Mouse (Mus musculus) heart, postnatal 0 days (tissue): ENCODE measurements around the gene Itgb2. TPM values are rescaled to one million over a fixed set of nuclear protein-coding genes. Genes with fewer than 3 reads are reported as not detected.
A peak's percentile ranks its signal among the peaks of the same experiment; 100 is the strongest.

Experiments
- ATAC-seq: fragments of 200-750 bp; cut with Nextera tagmentation; 2 replicates; pipeline ENCODE4 v1.8.0; 2017; ENCODE audit warnings: low read depth, moderate number of reproducible peaks, moderate library complexity; ENCODE audit not compliant: insufficient read depth
- DNase-seq: peaks from one replicate; pipeline ENCODE4 v3.0.0-alpha.2; 2016; ENCODE audit warnings: low spot score
- H3K27ac ChIP-seq: fragments of 300-500 bp; sonication (generic); 2 replicates; pipeline ENCODE4 v1.5.1; 2014; ENCODE audit warnings: low read depth, mild to moderate bottlenecking
- H3K27me3 ChIP-seq: fragments of 300-500 bp; sonication (generic); 2 replicates; pipeline ENCODE4 v1.6.1; 2014; ENCODE audit warnings: low read length, mixed read lengths; ENCODE audit not compliant: control insufficient read depth, insufficient read depth
- H3K36me3 ChIP-seq: fragments of 300-500 bp; sonication (generic); replicated peaks from 2 replicates; pipeline ENCODE4 v1.6.1; 2014; ENCODE audit warnings: low read length, mixed read lengths; ENCODE audit not compliant: control insufficient read depth, insufficient read depth
- H3K4me1 ChIP-seq: fragments of 300-500 bp; sonication (generic); 2 replicates; pipeline ENCODE4 v1.6.1; 2014; ENCODE audit warnings: antibody characterized with exemption; ENCODE audit not compliant: control insufficient read depth, insufficient read depth
- H3K4me2 ChIP-seq: fragments of 300-500 bp; sonication (generic); 2 replicates; pipeline ENCODE4 v1.6.1; 2014; ENCODE audit warnings: low read depth, mild to moderate bottlenecking, low read length, moderate library complexity
- H3K4me3 ChIP-seq: fragments of 300-500 bp; sonication (generic); 2 replicates; pipeline ENCODE4 v1.5.1; 2014; ENCODE audit warnings: low read depth, low read length
- H3K9ac ChIP-seq: fragments of 300-500 bp; sonication (generic); replicated peaks from 2 replicates; pipeline ENCODE4 v1.6.1; 2014; ENCODE audit warnings: low read depth, low read length, mixed read lengths
- H3K9me3 ChIP-seq: fragments of 300-500 bp; sonication (generic); replicated peaks from 2 replicates; pipeline ENCODE4 v1.6.1; 2016; ENCODE audit warnings: low read length; ENCODE audit not compliant: control insufficient read depth
- CTCF ChIP-seq: IDR thresholded peaks from 2 replicates; pipeline ENCODE4 v1.5.1; 2016; ENCODE audit warnings: antibody characterized with exemption, control low read depth, low read depth
- EP300 ChIP-seq: IDR thresholded peaks from 2 replicates; pipeline ENCODE4 v1.6.1; 2016; ENCODE audit warnings: antibody characterized with exemption, low read depth
- WGBS: fragments of 180-500 bp; shearing (Covaris S2); extraction: QIAGEN DNeasy Blood & Tissue Kit; methylation state at CpG from one replicate; pipeline ENCODE4 v1.1.7; 2014; 5-methylcytosine and 5-hydroxymethylcytosine counted together
- polyA plus RNA-seq: library from polyadenylated mRNA; unstranded; fragments of >200 nt; fragmentation: Nextera tagmentation; extraction: Ambion mirVana; gene quantifications from 2 replicates; pipeline ENCODE4 v1.2.1, GENCODE M21; 2015
- total RNA-seq: library from RNA; depleted of rRNA; stranded (reverse); fragments of >200 nt; gene quantifications from 2 replicates; pipeline ENCODE4 v1.2.3, GENCODE M21; 2014; ENCODE audit warnings: low replicate concordance

The Itgb2 gene
- total and polyA plus RNA-seq, 2 experiments from 2014 or later: 0.69 to 1.5 TPM

DNA sequence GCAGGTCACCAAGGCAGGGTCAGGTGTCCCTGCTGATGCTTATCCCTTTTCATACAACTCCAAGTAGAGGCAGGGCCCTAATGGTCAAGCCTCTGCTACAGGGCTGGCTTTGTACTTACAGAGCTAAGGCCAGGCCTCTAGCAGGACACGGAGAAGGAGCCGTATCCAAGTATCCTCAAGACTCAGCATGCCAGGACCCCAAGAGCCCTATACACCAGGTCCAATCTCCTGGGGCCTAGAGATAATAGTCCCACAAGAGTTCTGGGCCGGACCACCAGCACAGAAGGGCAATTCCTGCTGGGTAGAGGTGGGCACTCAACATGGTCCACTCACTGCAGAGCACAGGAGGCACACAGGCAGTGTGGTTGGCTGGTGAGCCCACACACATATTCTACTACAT is 21.3 kb upstream of the Itgb2 start:
- Histone ChIP-seq H3K27me3 (no peaks in the 10 kb centered on the region), H3K27ac (no peak overlapping the region), H3K4me1 (no peaks in the 10 kb centered on the region), H3K4me3 (no peak overlapping the region), H3K36me3 (peaks cover 62% of the 10 kb centered on the region), H3K9me3 (no peaks in the 10 kb centered on the region), H3K9ac (no peak overlapping the region), H3K4me2 (no peak overlapping the region)
- TF ChIP-seq CTCF (no peak), EP300 (no peak)
- no peak for DNase-seq
- whole genome bisulfite sequencing: 93% methylated on average over 3 of the region's 3 CpGs
- no peak for ATAC-seq

DNA sequence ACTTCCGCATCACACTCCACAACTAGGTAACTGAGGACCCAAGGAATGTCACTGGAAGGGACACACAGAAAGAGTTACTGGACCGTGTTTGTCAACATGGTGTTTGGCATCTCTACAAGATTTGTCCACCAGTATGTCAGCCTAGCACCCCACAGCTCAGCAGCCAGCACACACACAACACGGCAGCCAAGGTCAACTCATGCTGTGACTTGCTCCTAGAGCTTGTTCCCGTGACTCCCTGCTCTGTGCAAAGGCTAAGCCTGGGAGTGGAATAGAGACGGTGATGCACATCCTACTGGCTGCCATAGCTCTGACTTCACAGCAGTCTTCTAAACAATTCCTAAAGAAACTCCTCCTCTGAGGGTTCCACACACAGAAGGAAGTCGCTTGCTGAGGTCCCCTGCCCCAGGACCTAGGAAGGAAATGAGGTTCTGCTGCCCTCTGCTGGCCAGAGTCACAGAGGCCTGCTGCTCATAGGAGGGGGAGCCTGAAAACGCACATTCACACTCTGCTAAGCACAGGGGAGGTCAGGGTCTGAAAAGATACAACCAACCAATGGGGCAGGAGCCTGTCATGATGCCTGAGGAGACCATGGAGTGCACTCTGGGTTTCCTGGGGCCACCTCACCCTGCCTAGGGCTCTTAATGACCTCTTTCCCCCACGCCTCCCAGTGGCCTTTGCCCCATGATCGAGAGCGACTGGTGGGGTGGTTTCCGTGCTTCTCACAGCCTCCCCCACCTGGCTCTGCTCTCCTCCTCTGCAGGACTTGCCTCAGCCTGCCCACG is 20.5 kb upstream of the Itgb2 start:
- Histone ChIP-seq H3K4me3 (no peak overlapping the region), H3K36me3 (peaks cover 65% of the 10 kb centered on the region), H3K27ac (peak overlapping the region; percentile 21), H3K9me3 (no peaks in the 10 kb centered on the region), H3K4me1 (peaks cover 3% of the 10 kb centered on the region; the same call in 1 of the 2 replicates), H3K4me2 (no peak overlapping the region), H3K9ac (no peak overlapping the region), H3K27me3 (no peaks in the 10 kb centered on the region)
- ATAC-seq: peak; percentile 88
- 47% methylated on average over 12 of the region's 12 CpGs for WGBS
- TF ChIP-seq EP300: no peak
- peak; percentile 98 for TF ChIP-seq CTCF
- peak; percentile 85 for DNase-seq

DNA sequence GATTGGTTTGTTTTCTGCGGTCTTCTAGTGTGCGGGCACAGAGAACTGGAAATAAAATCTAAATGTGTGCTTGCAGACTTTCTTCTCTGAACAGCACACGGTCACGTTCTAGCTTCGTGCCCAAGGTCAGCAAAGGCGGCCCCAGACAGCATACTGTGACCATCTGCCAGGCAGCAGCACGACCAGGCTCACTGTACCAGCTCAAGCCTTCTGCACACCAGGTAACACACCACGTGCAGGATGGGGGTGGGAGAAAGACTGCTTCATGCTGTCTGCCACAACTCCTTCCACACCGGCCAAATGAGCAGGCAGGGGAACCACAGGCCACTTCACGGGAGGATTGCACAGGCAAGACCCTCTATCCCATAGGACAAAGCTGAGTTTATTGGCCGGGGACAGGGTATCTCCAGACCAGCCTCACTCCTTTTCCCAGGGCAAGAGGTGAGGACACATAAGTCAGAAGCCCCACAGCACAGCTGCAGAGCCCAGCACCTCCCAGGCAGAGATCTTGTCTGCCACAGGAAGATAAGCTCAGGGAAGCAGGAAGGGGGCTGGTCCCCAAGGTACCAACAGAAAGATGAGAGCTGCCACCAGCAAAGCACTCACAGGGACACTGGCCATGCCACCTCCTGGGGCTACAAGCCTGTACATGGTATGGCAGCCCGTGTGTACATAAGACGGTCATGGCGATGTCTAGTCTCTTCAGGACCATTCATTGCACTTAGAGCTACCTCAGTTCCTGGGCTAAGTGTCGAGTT is 19.6 kb upstream of the Itgb2 start:
- no peak overlapping the region for H3K4me2 ChIP-seq
- DNase-seq (no peak), ATAC-seq (no peak)
- H3K9ac ChIP-seq: no peak overlapping the region
- H3K4me3 ChIP-seq: no peak overlapping the region
- H3K27ac ChIP-seq: no peak overlapping the region
- 81% methylated on average over 15 of the region's 15 CpGs for WGBS
- H3K9me3 ChIP-seq: no peaks in the 10 kb centered on the region
- H3K4me1 ChIP-seq: peaks cover 11% of the 10 kb centered on the region
- peaks cover 65% of the 10 kb centered on the region for H3K36me3 ChIP-seq
- H3K27me3 ChIP-seq: no peaks in the 10 kb centered on the region
- TF ChIP-seq CTCF (no peak), EP300 (no peak)

DNA sequence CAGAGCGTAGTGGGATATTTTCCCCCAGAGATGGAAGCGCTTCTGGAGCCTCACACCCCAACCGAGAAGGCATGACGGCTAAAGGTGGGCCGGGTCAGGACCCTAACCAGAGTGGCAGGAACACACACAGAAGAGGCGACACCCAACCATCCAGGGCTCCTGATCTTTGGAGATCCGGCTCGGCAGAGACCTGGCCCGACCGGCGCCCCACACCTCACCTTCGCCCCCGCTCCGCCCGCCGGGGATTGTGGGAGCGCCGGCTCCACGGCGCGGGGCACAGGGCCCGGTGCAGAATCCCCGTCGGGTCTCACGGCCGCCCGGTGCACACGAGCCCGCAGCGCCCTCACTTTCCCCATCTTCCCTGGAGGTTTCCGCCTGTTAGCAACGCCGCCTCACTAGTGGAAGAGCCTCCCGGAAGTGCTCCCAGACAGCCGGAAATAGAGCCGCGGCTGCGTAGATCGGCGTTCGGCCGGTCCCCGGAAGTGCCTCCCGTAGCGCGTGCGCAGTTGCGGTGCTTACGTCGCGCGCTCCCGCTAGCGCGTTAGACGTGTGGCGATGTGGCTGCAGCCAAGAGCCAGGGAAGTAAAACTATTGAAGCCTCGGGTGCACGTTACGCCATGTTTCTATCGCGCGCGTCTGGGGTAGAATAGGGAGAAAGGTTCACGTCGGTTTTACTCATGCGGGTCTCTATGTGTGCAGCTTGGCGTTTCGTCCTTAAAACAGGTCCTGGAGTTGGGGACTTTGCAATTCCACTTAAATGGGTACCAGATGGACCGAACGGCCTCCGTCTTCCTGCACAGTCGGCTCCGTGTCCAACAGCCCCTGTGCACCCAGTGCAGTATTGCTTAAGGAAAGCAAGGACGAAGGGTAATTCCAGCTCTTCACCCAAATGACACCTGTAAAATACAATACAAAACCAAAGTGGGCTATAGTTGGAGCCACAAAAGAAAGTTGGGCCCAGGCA is 14.4 kb upstream of the Itgb2 start, which contains the start of gene Fam207a:
Fam207a (minus strand) TSS at position 401 of the 964 bp plus-strand sequence.
- H3K36me3 ChIP-seq: peaks cover 34% of the 10 kb centered on the region
- peaks cover 18% of the 10 kb centered on the region for H3K4me1 ChIP-seq
- H3K4me2 ChIP-seq: peak within 1 kb of the TSS; percentile 98
- peak; percentile 93 for DNase-seq
- peak within 1 kb of the TSS; percentile 77 for H3K27ac ChIP-seq
- H3K27me3 ChIP-seq: no peaks in the 10 kb centered on the region
- peak within 1 kb of the TSS; percentile 96 for H3K4me3 ChIP-seq
- TF ChIP-seq EP300 (no peak; the same call in 1 of the 2 replicates), CTCF (no peak)
- peak within 1 kb of the TSS; percentile 91 for H3K9ac ChIP-seq
- under 1% methylated on average over 75 of the region's 75 CpGs for WGBS
- peak; percentile 91 for ATAC-seq
- H3K9me3 ChIP-seq: no peaks in the 10 kb centered on the region

DNA sequence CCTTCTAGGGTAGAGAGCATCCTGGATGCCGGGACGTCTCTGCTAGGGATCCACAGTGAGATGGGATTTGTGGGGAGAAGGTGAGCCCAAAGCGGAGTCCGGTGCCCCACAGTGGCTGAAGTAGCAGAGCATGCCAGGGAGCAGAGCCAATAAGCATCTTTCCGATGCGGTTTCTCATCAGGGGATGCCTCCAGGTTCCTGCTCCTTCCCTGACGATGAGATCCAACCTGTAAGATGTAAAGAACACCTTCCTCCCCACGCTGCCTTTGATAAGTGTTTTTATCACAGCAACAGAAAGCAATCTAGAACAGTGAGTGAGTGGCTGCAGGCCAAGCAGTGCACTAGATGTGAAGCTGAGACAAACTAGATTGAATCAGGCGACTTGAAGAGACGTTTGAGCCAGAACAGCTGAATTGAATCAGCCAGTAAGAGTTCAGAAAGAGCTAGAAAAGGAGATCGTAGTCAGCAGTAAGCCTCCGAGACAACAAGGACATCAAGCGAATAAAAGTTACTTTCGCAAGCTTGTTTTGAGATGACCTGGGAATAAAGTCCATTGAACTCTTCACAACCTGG is 13.6 kb upstream of the Itgb2 start:
- Histone ChIP-seq H3K4me1 (peaks cover 18% of the 10 kb centered on the region), H3K9me3 (no peaks in the 10 kb centered on the region), H3K36me3 (peaks cover 27% of the 10 kb centered on the region), H3K4me2 (peak overlapping the region; percentile 98), H3K4me3 (peak overlapping the region; percentile 96), H3K9ac (peak overlapping the region; percentile 91), H3K27me3 (no peaks in the 10 kb centered on the region), H3K27ac (peak overlapping the region; percentile 77)
- ATAC-seq (0 out of 2 replicates have a peak, but pooled peaks have one; percentile 2), DNase-seq (no peak)
- WGBS: 40% methylated on average over 14 of the region's 14 CpGs
- no peak for TF ChIP-seq EP300
- no peak for TF ChIP-seq CTCF
